Mouse (Mus musculus) midbrain, embryonic 16.5 days (tissue): Measurements from ENCODE around the gene Lyrm7. TPM values are rescaled to one million over a fixed set of nuclear protein-coding genes. Genes with fewer than 3 reads are reported as not detected.

Experiments
- ATAC-seq: fragments of 200-750 bp; cut with Nextera tagmentation; 2 replicates; pipeline ENCODE4 v1.8.0; 2017; ENCODE audit warnings: moderate TSS enrichment
- H3K27ac ChIP-seq: fragments of 300-500 bp; sonication (generic); 2 replicates; pipeline ENCODE4 v1.5.1; 2014; ENCODE audit warnings: mild to moderate bottlenecking, low read length, mixed read lengths
- H3K27me3 ChIP-seq: fragments of 300-500 bp; sonication (generic); 2 replicates; pipeline ENCODE4 v1.6.1; 2014; ENCODE audit warnings: low read depth, low read length, mixed read lengths; ENCODE audit not compliant: control insufficient read depth, insufficient read depth
- H3K36me3 ChIP-seq: fragments of 300-500 bp; sonication (generic); 2 replicates; pipeline ENCODE4 v1.6.1; 2014; ENCODE audit warnings: mild to moderate bottlenecking, low read length, moderate library complexity, mixed read lengths; ENCODE audit not compliant: control insufficient read depth, insufficient read depth
- H3K4me1 ChIP-seq: fragments of 300-500 bp; sonication (generic); 2 replicates; pipeline ENCODE4 v1.6.1; 2014; ENCODE audit warnings: mild to moderate bottlenecking, low read length, mixed read lengths; ENCODE audit not compliant: control insufficient read depth, insufficient read depth
- H3K4me2 ChIP-seq: fragments of 300-500 bp; sonication (generic); 2 replicates; pipeline ENCODE4 v1.6.1; 2014; ENCODE audit warnings: mild to moderate bottlenecking, low read length, mixed read lengths
- H3K4me3 ChIP-seq: fragments of 300-500 bp; sonication (generic); 2 replicates; pipeline ENCODE4 v1.5.1; 2014; ENCODE audit warnings: low read depth, mild to moderate bottlenecking, low read length, moderate library complexity, mixed read lengths
- H3K9ac ChIP-seq: fragments of 300-500 bp; sonication (generic); 2 replicates; pipeline ENCODE4 v1.6.1; 2014; ENCODE audit warnings: low read depth, low read length, mixed read lengths
- H3K9me3 ChIP-seq: fragments of 300-500 bp; sonication (generic); replicated peaks from 2 replicates; pipeline ENCODE4 v1.6.1; 2014; ENCODE audit warnings: mild to moderate bottlenecking, low read length, mixed read lengths; ENCODE audit not compliant: control insufficient read depth, poor library complexity, severe bottlenecking
- WGBS: fragments of 180-500 bp; shearing (Covaris S2); extraction: QIAGEN DNeasy Blood & Tissue Kit; methylation state at CpG from one replicate; pipeline ENCODE4 v1.1.7; 2014; 5-methylcytosine and 5-hydroxymethylcytosine counted together
- polyA plus RNA-seq: library from polyadenylated mRNA; unstranded; fragments of >200 nt; fragmentation: Nextera tagmentation; extraction: Ambion mirVana; gene quantifications from 2 replicates; pipeline ENCODE4 v1.2.1, GENCODE M21; 2015

Gene Lyrm7
- polyA plus RNA-seq, 1 experiment from 2014 or later = 10.5 TPM

DNA sequence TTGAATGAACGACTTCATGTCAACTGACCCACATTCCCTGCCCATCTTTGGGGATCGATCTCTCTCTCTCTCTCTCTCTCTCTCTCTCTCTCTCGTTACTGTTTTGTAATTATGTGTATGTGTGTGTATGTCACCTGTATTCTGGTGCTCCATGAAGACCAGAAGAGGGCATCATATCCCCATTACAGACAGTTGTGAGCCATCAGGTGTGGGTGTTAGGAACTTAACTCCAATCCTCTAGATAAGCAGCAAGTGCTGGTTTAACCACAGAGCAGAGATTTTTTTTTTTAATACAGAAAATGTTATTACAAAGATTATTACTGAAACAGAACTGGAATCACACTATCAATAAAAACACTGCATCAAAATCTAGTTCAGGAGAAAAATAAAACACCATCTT, 75.2 kb downstream of the Lyrm7 start:
- Histone ChIP-seq H3K4me1 (peaks cover 22% of the 10 kb centered on the region), H3K27me3 (no peaks in the 10 kb centered on the region), H3K9me3 (no peaks in the 10 kb centered on the region), H3K9ac (no peak overlapping the region), H3K4me2 (peak overlapping the region; percentile 5; the same call in 1 of the 2 replicates), H3K27ac (no peak overlapping the region), H3K4me3 (no peak overlapping the region), H3K36me3 (no peaks in the 10 kb centered on the region)
- WGBS = 90% methylated on average over 3 of the region's 3 CpGs
- ATAC-seq = no peak

DNA sequence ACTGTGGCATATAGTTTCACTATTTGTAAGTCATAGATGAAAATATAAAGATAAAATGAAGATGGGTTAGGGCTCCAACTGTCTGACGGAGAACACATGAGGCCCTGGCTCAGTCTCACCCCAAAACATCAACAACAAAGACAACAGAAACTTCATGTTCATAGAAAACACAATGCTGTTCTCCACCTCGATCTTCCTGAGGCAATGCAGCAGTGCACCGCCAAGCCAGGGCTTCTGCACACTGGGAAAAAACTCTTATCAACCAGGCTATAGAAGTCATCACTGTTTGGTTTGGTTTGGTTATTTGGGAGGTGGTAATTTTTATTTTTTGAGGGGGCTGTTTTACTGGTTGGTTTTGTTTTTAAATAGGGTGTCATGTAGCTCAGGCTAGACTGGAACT, 76.3 kb downstream of the Lyrm7 start:
- H3K27ac ChIP-seq = no peak overlapping the region
- WGBS = 90% methylated on average over 3 of the region's 3 CpGs
- H3K4me2 ChIP-seq = no peak overlapping the region
- ATAC-seq = no peak
- no peaks in the 10 kb centered on the region for H3K9me3 ChIP-seq
- H3K36me3 ChIP-seq = no peaks in the 10 kb centered on the region
- no peak overlapping the region for H3K9ac ChIP-seq
- no peaks in the 10 kb centered on the region for H3K27me3 ChIP-seq
- H3K4me1 ChIP-seq = peaks cover 23% of the 10 kb centered on the region
- peak overlapping the region; percentile 4; the same call in 1 of the 2 replicates for H3K4me3 ChIP-seq

DNA sequence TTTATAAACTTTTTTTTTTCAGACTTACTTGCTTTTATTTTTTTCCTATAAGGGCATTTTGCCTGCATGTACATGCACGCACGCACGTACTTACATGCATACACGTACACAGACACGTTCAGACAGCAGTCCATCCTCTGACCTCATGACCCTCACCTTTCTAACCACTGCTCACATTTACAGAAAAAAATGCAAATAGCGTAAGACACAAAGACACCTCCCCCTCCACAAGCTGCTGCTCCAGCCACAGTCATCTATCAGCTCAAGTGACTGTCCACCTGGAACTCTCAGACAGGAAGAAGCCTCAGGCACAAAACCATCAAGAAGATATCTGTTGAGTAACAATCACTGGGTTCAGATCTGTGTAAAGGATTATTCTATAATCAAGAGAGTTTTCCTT, 78.5 kb downstream of the Lyrm7 start:
- no peak for ATAC-seq
- H3K4me2 ChIP-seq = no peak overlapping the region
- no peaks in the 10 kb centered on the region for H3K9me3 ChIP-seq
- H3K4me3 ChIP-seq = no peak overlapping the region
- H3K27ac ChIP-seq = no peak overlapping the region
- no peaks in the 10 kb centered on the region for H3K36me3 ChIP-seq
- WGBS = 91% methylated on average over 6 of the region's 6 CpGs
- H3K9ac ChIP-seq = no peak overlapping the region
- H3K27me3 ChIP-seq = no peaks in the 10 kb centered on the region
- H3K4me1 ChIP-seq = peaks cover 31% of the 10 kb centered on the region

DNA sequence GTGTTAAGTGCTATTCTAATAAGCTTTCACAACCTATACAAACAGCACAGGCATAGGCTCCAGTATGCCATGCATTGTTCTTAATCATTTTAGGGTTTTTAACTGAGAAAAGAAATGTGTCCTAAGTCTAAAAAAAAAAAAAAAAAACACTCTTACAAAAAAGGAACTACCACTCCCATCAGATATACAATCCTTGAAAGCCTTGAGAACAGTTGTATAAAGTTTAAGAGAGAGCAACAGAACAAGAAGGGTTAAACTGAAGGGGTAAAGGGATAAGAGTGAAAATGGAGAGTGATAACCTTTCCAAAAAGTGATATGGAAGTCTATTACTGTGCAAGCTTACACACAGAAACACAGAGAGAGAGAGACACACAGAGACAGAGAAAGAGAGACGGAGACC, 80.8 kb downstream of the Lyrm7 start:
- H3K9me3 ChIP-seq = no peaks in the 10 kb centered on the region
- no peaks in the 10 kb centered on the region for H3K36me3 ChIP-seq
- H3K9ac ChIP-seq = no peak overlapping the region
- peaks cover 25% of the 10 kb centered on the region for H3K4me1 ChIP-seq
- H3K27ac ChIP-seq = no peak overlapping the region
- no peak overlapping the region for H3K4me2 ChIP-seq
- 100% methylated on average over 1 of the region's 1 CpGs for WGBS
- no peak overlapping the region for H3K4me3 ChIP-seq
- no peaks in the 10 kb centered on the region for H3K27me3 ChIP-seq
- ATAC-seq = no peak

DNA sequence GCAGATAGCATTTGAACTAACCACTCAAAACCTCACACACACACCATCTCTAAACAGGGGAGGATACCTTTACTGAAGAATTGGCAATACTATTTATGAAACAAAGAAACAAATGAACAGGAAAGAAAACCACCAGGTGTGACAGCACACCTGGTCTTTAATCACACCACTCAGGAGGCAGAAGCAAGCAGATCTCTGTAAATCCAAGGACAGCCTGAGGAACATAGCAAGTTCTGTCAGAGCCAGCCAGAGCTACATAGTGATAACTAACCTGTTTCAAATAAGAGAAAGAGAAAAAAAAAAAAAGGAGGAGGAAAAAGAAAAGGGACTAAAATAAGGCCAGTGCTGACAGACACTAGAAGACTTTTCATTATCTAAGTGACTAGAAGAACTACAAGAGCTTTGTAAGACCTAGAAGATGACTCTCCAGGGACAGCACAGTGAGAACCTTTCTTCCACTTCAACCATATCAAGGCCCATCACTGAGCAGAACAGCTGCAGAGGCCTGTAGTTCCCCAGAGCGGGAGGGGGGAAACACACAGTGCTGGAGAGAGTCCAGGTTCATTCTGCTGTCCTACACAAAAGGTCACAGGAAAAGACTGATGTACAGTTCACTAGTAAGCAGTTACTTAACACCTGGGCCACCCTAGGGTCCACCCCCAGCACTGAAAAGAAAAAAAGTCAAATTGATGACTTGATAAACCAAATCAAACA, 82.4 kb downstream of the Lyrm7 start:
- 65% methylated on average over 1 of the region's 1 CpGs for WGBS
- no peak for ATAC-seq
- Histone ChIP-seq H3K4me3 (no peak overlapping the region), H3K4me2 (no peak overlapping the region), H3K36me3 (no peaks in the 10 kb centered on the region), H3K9me3 (no peaks in the 10 kb centered on the region), H3K4me1 (peaks cover 19% of the 10 kb centered on the region), H3K9ac (no peak overlapping the region), H3K27ac (no peak overlapping the region), H3K27me3 (no peaks in the 10 kb centered on the region)

- no peak overlapping the region for H3K4me2 ChIP-seq
- 74% methylated on average over 6 of the region's 6 CpGs for WGBS
- no peak for ATAC-seq
- H3K9me3 ChIP-seq = no peaks in the 10 kb centered on the region
- no peaks in the 10 kb centered on the region for H3K36me3 ChIP-seq
- no peak overlapping the region for H3K27ac ChIP-seq
- H3K4me1 ChIP-seq = peaks cover 20% of the 10 kb centered on the region
- H3K9ac ChIP-seq = no peak overlapping the region
- H3K4me3 ChIP-seq = no peak overlapping the region
- no peaks in the 10 kb centered on the region for H3K27me3 ChIP-seq
These were observed 83.2 kb downstream of the Lyrm7 start for GRCm38 (mm10) chr11:54777387-54778130.

Other genes starting within 250 kb of the Lyrm7 start
- gene Cdc42se2, start 73.2 kb downstream of the Lyrm7 start, polyA plus RNA-seq = 144 and 153 TPM in 2 replicates
- 731 and 741 TPM in 2 replicates for gene Hint1, start 5.5 kb upstream of the Lyrm7 start, polyA plus RNA-seq
- gene Gpx3, start 41.5 kb upstream of the Lyrm7 start, polyA plus RNA-seq = 29.4 and 40.5 TPM in 2 replicates
- gene Tnip1, start 102.0 kb upstream of the Lyrm7 start, polyA plus RNA-seq = 16.4 and 17.4 TPM in 2 replicates
- 36.3 and 37.0 TPM in 2 replicates for gene Anxa6, start 172.5 kb upstream of the Lyrm7 start, polyA plus RNA-seq
- 0.19 and 0.27 TPM in 2 replicates for gene Ccdc69, start 217.2 kb upstream of the Lyrm7 start, polyA plus RNA-seq
- gene Gm2a, start 237.2 kb upstream of the Lyrm7 start, polyA plus RNA-seq = 22.3 and 32.5 TPM in 2 replicates